Mouse (Mus musculus): ENCODE data around the gene Ube2j1.

- TF ChIP-seq CTCF (IDR thresholded peaks at IDR 0.05; ENCODE audit: control insufficient read depth, insufficient read depth, insufficient read length) (no peak), MYOG (IDR thresholded peaks at IDR 0.05; ENCODE audit: control insufficient read depth, extremely low read depth, insufficient read length) (no peak), USF1 (IDR thresholded peaks at IDR 0.05; ENCODE audit: low read depth) (no peak), CEBPB (IDR thresholded peaks at IDR 0.05; ENCODE audit: low read depth) (no peak), MAX (IDR thresholded peaks at IDR 0.05) (no peak)
These were observed 33.8 kb downstream of the Ube2j1 start for GRCm38 (mm10) chr4:33064986-33065385.
